Mouse (Mus musculus) kidney, adult 11 months (tissue): ENCODE data around the gene Olfr545.
"Not testable (repeated sequence)": the region's sequence is repeated elsewhere in the genome, so short reads cannot be mapped to it uniquely, and the experiment has no call there.

Source experiments
- DNase-seq: peaks from one replicate; pipeline ENCODE4 v3.0.0; 2022

Olfr545 gene

GRCm38 (mm10) chr7:102499473-102499872 is at the start of gene Olfr545:
Gene Olfr545, minus strand, starts transcription at chr7:102499573.
- no peak for DNase-seq

DNA sequence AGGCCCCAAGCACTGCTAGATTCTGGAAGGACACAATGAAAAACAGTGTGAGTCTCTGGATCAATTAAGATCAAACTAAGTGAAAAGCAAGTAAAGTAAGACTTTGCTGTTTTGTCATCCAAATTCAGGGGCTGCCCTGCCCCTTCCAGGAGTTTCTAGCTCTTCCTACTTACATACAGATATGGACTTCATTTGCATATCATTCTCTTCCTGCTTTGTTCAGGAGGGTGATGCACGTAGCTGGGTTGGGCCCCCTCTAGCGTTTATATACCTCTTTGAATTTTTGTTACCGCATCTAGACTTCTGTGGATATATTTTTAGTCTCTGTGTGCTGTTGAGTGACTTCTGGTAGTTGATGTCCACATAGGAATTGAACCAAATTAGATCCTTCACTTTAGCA is 41.9 kb upstream of the Olfr545 start:
- DNase-seq, result no peak

GRCm38 (mm10) chr7:102540596-102540995 is 41.2 kb upstream of the Olfr545 start, which contains the start of gene Olfr548-ps1:
Gene Olfr548-ps1, plus strand, starts transcription at chr7:102540896.
- no peak for DNase-seq

DNA sequence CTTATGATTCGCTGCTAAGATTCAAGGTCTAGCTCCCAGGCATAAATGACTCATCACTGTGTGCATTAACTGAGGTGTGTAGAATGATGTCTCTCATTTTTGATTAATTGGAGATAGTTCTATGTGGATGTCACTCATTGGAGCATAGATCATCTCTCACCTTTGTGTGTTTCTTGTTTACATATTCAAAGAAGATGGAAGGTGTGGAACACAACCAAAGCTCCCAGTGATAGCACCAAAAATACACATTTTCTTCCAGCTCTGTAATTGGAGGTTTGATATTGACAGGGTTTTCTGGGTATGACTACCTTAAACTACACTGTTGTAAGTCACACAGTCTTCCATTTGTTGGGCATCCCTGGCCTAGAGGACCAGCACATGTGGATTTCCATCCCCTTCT is 35.1 kb upstream of the Olfr545 start, which contains the start of gene Olfr547:
Gene Olfr547 (plus strand): TSS at position 301 of the 400 bp plus-strand sequence.
- no peak for DNase-seq

GRCm38 (mm10) chr7:102529052-102529451 is 29.7 kb upstream of the Olfr545 start:
- DNase-seq, result no peak

DNA sequence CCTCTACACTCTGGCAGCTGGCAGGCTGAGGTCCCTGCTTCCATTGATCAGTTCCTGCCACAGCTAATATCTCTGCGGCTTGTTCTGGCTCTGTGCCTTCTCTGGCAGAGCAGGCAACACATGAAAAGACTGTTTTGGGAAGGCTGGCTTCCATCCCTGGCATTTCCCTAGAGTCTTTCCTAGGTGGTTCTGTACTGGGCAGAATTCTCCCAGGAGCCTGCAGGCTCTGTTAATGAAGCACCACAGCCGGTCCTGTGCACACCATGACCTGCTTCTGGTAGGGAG is 17.6 kb upstream of the Olfr545 start:
- DNase-seq, result no peak

DNA sequence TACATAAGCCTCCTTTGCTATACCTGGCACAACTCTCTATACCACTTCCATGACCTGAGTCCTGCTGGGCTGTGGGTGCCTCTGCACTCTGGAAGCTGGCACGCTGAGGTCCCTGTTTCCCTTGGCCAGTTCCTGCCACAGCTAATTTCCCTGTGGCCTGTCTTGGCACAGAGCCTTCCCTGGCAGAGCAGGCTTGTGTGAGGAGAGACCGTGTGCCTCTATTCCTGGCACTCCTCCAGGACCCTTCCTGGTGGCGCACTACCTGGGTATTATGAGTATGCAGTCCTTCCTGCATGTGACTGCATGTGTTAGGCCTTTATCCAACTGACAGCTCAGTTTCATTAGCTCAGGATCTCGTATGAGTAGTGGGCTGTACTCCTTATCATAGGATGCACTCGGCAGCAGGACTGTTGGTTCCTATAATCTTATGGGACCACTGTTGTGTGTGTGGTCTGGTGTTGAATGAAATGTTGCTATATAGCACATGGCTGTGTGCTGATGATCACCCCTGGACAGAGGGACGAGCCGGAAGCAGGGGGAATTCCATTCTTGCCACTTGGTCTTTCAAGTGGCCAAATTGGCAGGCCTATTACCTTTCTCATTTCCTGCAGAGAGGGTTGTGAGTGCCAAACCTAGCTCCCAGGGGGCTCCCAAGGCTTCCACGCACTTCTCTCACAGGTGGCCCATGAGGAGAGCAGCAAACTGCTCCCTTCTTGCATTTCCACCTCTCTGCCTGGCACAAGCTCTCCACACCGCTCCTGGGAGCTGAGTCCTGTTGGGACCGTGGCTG is 17.1 kb upstream of the Olfr545 start:
- no peak for DNase-seq

DNA sequence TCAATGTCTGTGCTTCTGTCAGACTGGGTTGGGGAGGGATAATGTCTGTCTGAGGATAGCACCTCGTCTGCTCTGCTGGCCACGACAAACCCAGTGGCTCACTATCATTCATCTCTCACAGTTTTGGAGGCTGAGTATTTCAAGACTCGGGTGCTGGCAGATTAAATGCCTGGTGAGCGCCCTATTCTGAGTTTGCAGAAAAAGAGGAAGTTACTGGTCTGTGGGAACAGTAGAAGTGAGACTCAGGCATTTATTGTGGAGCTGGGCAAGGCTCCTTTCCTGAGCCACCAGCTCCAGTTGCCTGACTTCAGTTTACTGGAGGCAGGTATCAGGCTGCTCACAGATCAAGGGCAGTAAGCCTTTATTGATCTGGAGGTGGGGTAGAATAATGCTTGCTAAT is 14.8 kb upstream of the Olfr545 start:
- DNase-seq, result no peak

- peak; percentile 64 for DNase-seq
Measured at GRCm38 (mm10) chr7:102512814-102513435, 13.6 kb upstream of the Olfr545 start.

- no peak for DNase-seq
Measured at GRCm38 (mm10) chr7:102511927-102512326, 12.6 kb upstream of the Olfr545 start.

GRCm38 (mm10) chr7:102509726-102510125 is 10.4 kb upstream of the Olfr545 start:
- no peak for DNase-seq

GRCm38 (mm10) chr7:102508666-102509065 is 9.3 kb upstream of the Olfr545 start:
- no peak for DNase-seq

GRCm38 (mm10) chr7:102508066-102508465 is 8.7 kb upstream of the Olfr545 start:
- no peak for DNase-seq

DNA sequence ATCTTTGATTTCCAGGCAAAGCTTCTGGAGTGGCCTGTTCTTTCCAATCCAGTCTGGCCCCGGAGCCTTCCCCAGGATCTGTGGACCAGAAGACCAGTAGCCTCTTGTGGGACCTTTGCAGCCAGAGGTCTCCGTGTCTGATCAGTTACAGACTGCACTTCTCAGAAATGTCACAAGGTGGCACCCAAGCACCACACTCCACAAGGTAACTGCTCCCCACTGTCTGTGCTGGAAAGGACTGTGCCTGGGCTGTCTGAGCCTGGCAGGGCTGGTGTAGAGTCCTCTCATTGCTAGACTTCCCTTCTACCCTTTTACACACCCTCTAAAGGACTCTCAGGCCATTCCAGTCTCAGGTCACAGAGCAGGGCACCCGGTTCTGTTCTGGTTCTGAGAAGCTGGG is 7.5 kb upstream of the Olfr545 start:
- DNase-seq, result peak; percentile 51

DNA sequence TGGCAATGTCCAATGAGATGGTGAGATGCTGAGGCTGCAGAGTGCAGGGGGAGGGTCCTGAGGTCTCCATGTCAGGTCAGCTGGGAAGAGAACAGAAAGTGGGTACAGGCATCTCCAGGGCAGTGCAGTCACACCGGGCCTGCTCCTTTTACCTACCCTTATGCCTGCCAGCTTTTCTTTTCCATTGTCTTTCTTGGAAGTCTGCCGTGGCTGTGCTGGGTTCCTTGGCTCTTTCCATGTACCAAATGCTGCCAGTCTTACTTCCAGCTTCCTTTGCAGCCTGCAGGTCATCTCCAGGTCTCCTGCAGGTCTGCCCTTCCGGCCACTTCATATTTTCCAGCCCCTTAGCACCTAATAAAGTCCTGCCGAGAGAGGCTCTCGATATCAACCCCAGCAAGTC is 2.6 kb upstream of the Olfr545 start:
- no peak for DNase-seq

- DNase-seq, result not testable (repeated sequence)
Measured at GRCm38 (mm10) chr7:102494416-102494815, 5.0 kb downstream of the Olfr545 start.

DNA sequence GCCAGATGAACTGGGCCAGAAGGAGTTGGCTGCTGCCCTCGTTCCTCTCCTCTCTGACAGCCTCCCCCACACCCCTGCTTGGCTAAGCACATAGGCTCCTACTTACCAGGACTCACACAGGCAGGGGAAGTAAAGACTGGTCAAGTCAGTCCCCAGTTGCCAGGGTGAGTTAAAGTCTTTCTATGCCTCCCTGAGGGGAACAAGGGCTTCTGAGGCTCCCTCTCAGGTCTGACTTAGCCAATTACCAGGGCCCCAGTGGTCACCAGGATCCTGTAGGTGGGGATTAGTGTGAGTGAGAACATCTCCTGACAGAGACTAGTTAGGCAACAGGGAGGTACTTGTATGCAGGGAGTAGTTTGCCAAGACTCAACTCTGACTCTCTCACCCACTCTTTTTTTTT is 11.2 kb downstream of the Olfr545 start, which contains the start of gene Olfr544:
Gene Olfr544 (minus strand): TSS at position 153 of the 400 bp plus-strand sequence.
- DNase-seq, result no peak

DNA sequence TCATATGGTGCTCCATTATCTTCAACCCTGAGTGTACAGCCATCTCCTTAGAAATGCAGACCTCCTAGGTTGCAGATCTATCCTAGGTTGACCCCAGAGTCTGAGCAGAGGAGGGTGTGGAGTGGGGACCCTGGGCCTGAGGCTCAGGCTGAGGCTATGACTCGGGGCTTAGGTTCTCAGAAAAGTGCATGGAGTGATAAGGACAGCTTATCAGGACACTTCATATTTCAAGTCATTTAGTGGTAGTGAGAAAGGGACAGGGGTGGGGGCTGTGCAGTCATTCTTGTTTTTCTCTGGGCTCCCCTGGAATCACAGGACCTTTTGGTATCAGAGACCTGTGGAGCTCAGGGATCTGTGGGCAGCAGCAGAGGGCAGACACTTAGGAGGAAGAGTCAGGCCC is 13.3 kb downstream of the Olfr545 start:
- no peak for DNase-seq

DNA sequence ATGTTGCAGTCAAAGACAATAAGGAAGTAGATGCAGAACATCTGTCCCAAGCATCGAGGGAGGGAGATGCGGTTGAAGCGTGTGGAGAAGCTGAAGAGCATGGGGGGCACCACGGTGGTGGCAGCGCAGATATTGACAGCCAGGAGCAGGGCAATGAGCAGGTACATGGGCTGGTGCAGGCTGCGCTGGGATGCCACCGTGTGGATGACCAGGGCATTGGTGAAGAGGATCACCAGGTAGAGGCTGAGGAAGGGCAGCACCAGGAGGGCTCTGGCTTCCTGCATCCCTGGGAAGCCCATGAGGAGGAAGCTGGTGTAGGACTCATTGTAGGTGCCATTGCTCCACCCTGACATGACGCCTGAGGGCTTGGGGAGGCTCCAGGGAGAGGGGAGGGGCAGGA is 14.6 kb downstream of the Olfr545 start:
- DNase-seq, result not testable (repeated sequence)

- no peak for DNase-seq
Measured at GRCm38 (mm10) chr7:102483665-102484064, 15.7 kb downstream of the Olfr545 start.

DNA sequence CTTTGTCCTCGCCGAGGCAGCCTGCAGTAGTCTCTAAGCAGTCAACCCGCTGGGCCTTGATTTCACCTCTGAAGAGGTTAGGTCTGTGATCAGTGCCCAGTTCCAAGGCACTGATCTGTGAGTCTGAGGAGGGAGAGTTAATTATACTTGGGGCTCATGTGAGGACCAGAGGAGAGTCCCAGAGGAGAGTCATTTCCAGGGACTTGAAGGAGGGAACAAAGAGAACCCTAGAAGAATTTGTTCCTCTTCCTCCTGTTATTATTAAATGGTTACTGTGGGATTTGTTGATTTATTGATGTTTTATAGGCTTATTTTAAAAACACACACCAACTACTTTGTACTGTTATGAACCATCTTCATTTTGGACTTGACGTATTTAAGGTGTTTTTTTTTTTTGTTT is 17.8 kb downstream of the Olfr545 start, which contains the start of gene Olfr543:
Gene Olfr543 (minus strand): TSS at position 101 of the 400 bp plus-strand sequence.
- no peak for DNase-seq

- no peak for DNase-seq
Measured at GRCm38 (mm10) chr7:102480821-102481220, 18.6 kb downstream of the Olfr545 start.

DNA sequence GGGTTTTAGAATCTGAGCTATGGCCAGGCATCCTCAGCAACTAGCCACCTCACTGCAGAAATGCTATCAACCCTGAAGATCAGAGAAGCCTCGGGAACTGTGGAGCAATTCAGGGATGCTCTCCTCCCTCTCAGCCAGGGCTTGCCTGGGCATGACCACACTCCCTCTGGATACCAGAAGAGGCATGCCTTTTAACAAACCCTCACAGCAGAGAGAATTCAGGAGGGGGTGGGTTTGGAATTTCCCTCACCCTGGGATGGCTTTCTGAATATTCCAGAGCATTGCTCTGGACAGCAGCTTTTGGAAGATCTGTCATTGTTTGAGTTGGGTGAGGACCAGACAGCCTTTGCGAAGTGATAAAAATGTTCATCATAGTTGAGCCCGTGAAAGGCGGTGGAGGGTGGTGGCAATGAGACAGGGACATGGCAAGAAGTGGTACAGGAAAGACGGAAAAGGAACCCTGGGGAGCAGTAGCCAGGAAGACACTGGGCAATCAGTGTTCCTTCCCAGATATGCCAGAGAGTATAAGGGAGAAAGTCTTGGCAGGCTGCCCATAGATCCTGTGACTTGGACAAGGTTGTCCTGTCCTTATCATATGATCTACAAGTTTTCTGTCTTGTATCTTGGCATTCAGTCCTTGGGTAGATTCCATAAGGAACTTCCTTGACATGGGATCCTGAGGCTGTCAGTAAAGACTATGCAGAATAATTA is 19.9 kb downstream of the Olfr545 start:
- DNase-seq, result peak; percentile 37

GRCm38 (mm10) chr7:102478926-102479325 is 20.4 kb downstream of the Olfr545 start:
- no peak for DNase-seq
